Comparison of ENCODE assay signal across 8 mouse cellular contexts in genomic region chr9:65178336-65179213, GRCm38 (mm10). TPM values are rescaled to one million over a fixed set of nuclear protein-coding genes. Genes with fewer than 3 reads are reported as not detected.
A peak's percentile ranks its signal among the peaks of the same experiment; 100 is the strongest.
DNase-seq lines count a peak whose midpoint lies in the region; ATAC-seq and TF ChIP-seq lines count a peak whose summit lies in the region.

No protein-coding gene starts in this region.

- H3K4me1 ChIP-seq in ES-E14 (ENCODE audit: control insufficient read depth in 2 of 2, insufficient read depth in 2 of 2, low read length in 2 of 2, poor library complexity in 1 of 2) = peaks cover 5 to 55% of the 10 kb centered on the region in 2 experiments
- peaks cover 63% of the 10 kb centered on the region for H3K4me1 ChIP-seq in forebrain, embryonic 15.5 days
- no peaks in the 10 kb centered on the region for H3K4me1 ChIP-seq in intestine, postnatal 0 days (replicated peaks; ENCODE audit: control insufficient read depth, insufficient read depth, low read length)
- H3K4me1 ChIP-seq in neural tube, embryonic 13.5 days (replicated peaks) = peaks cover 77% of the 10 kb centered on the region

- H3K9me3 ChIP-seq in ES-E14 (ENCODE audit: control insufficient read depth, insufficient read depth, low read depth, low read length) = no peaks in the 10 kb centered on the region
- H3K9me3 ChIP-seq in forebrain, embryonic 15.5 days = no peaks in the 10 kb centered on the region
- H3K9me3 ChIP-seq in intestine, postnatal 0 days (ENCODE audit: control insufficient read depth) = no peaks in the 10 kb centered on the region
- H3K9me3 ChIP-seq in neural tube, embryonic 13.5 days = no peaks in the 10 kb centered on the region

- H3K27me3 ChIP-seq in forebrain, embryonic 15.5 days = no peaks in the 10 kb centered on the region
- peaks cover 4% of the 10 kb centered on the region; the same call in 1 of the 2 replicates for H3K27me3 ChIP-seq in intestine, postnatal 0 days (replicated peaks; ENCODE audit: control insufficient read depth, insufficient read depth, low read length)
- H3K27me3 ChIP-seq in neural tube, embryonic 13.5 days = no peaks in the 10 kb centered on the region

- H3K27ac ChIP-seq in ES-E14 (ENCODE audit: insufficient read depth, low read depth, low read length, poor library complexity, severe bottlenecking) = peak overlapping the region; percentile 43; the same call in 1 of the 2 replicates
- peak overlapping the region; percentile 93 for H3K27ac ChIP-seq in forebrain, embryonic 15.5 days (replicated peaks)
- H3K27ac ChIP-seq in intestine, postnatal 0 days (ENCODE audit: low read depth, low read length) = no peak overlapping the region
- peak overlapping the region; percentile 94 for H3K27ac ChIP-seq in neural tube, embryonic 13.5 days (replicated peaks)

- 4% methylated on average over 22 of the region's 22 CpGs for WGBS in forebrain, embryonic 15.5 days
- 27% methylated on average over 22 of the region's 22 CpGs for WGBS in intestine, postnatal 0 days
- 4% methylated on average over 22 of the region's 22 CpGs for WGBS in neural tube, embryonic 13.5 days

- H3K4me3 ChIP-seq in ES-E14 (ENCODE audit: insufficient read depth in 1 of 2, low read depth in 1 of 2, low read length in 2 of 2, poor library complexity in 1 of 2, severe bottlenecking in 1 of 2) = peak overlapping the region; percentile 41 to 57
- no peak overlapping the region for H3K4me3 ChIP-seq in forebrain, embryonic 15.5 days
- H3K4me3 ChIP-seq in intestine, postnatal 0 days (ENCODE audit: low read depth, low read length) = no peak overlapping the region
- H3K4me3 ChIP-seq in neural tube, embryonic 13.5 days = no peak overlapping the region

- peak overlapping the region; percentile 23 for H3K4me2 ChIP-seq in forebrain, embryonic 15.5 days (replicated peaks)
- peak overlapping the region; percentile 30; the same call in 1 of the 2 replicates for H3K4me2 ChIP-seq in intestine, postnatal 0 days (replicated peaks; ENCODE audit: low read depth)
- peak overlapping the region; percentile 34 for H3K4me2 ChIP-seq in neural tube, embryonic 13.5 days

- in situ Hi-C loops in ES-E14 (cut with MboI; ENCODE audit: low sequenced_read_pairs in 2 of 2, unreplicated experiment in 2 of 2) = no loop called here

- DNase-seq in cerebellum, postnatal 25 days = peak; percentile 45 to 52
- DNase-seq in cerebellum, adult 11-12 months = no peak
- DNase-seq in ES-E14 (ENCODE audit: low read depth, low spot score) = peak; percentile 78
- DNase-seq in thymus, postnatal 10 days (ENCODE audit: low spot score in 2 of 2) = no peak
- no peak for DNase-seq in cerebellum, adult 11 months

- peak; percentile 70 for ATAC-seq in forebrain, embryonic 15.5 days (replicated peaks)
- ATAC-seq in intestine, postnatal 0 days = no peak
- peak; percentile 62 for ATAC-seq in neural tube, embryonic 13.5 days (ENCODE audit: low read depth)

- H3K36me3 ChIP-seq in ES-E14 (ENCODE audit: control insufficient read depth, insufficient read depth, low read length, poor library complexity, severe bottlenecking) = no peaks in the 10 kb centered on the region; the same call in 1 of the 2 replicates
- H3K36me3 ChIP-seq in forebrain, embryonic 15.5 days = peaks cover 8% of the 10 kb centered on the region
- H3K36me3 ChIP-seq in intestine, postnatal 0 days (ENCODE audit: control insufficient read depth, insufficient read depth) = no peaks in the 10 kb centered on the region
- peaks cover 29% of the 10 kb centered on the region for H3K36me3 ChIP-seq in neural tube, embryonic 13.5 days

- peak overlapping the region; percentile 6 for H3K9ac ChIP-seq in ES-E14 (ENCODE audit: insufficient read depth, low read depth, low read length, poor library complexity, severe bottlenecking)
- no peak overlapping the region for H3K9ac ChIP-seq in forebrain, embryonic 15.5 days (replicated peaks)
- no peak overlapping the region for H3K9ac ChIP-seq in intestine, postnatal 0 days (ENCODE audit: low read depth, low read length)
- peak overlapping the region; percentile 59 for H3K9ac ChIP-seq in neural tube, embryonic 13.5 days

- no peak for TF ChIP-seq CTCF in intestine, postnatal 0 days (IDR thresholded peaks at IDR 0.05; ENCODE audit: low read depth)

TF ChIP-seq in ES-E14, 5 proteins besides CTCF, POLR2A, EP300 and RAD21:
- TF ChIP-seq MAFK (IDR thresholded peaks at IDR 0.05; ENCODE audit: insufficient read depth, low read depth, low read length) = no peak
- TF ChIP-seq ZNF384 (IDR thresholded peaks at IDR 0.05; ENCODE audit: low read depth, low read length) = no peak
- TF ChIP-seq CHD2 (IDR thresholded peaks at IDR 0.05; ENCODE audit: low read depth, low read length) = no peak
- no peak for TF ChIP-seq ZC3H11A (IDR thresholded peaks at IDR 0.05; ENCODE audit: borderline replicate concordance, low read depth, low read length)
- no peak for TF ChIP-seq HCFC1 (IDR thresholded peaks at IDR 0.05; ENCODE audit: borderline replicate concordance, insufficient read depth, low read length)
TF ChIP-seq in ES-E14: peak in this region for 0.

RNA-seq across cellular contexts. Expression of gene Parp16, which starts 16.6 kb away (rescaled TPM):
- 4.9 TPM in 2 replicates for total RNA-seq in ES-E14 (2012; rRNA removed)
- 4.9 and 5.1 TPM in 2 replicates for polyA plus RNA-seq in forebrain, embryonic 15.5 days (2015; fragmentation: Nextera tagmentation; extraction: Ambion mirVana)
- 9.9 and 10.5 TPM in 2 replicates for polyA plus RNA-seq in intestine, postnatal 0 days (2015; fragmentation: Nextera tagmentation; extraction: Ambion mirVana)
- 5.4 and 6.8 TPM in 2 replicates for polyA plus RNA-seq in neural tube, embryonic 13.5 days (2015; fragmentation: Nextera tagmentation; extraction: Ambion mirVana)

RNA-seq across cellular contexts. Expression of gene Igdcc3, which starts 37.6 kb away (rescaled TPM):
- 6.0 and 6.1 TPM in 2 replicates for total RNA-seq in ES-E14 (2012; rRNA removed)
- polyA plus RNA-seq in forebrain, embryonic 15.5 days (2015; fragmentation: Nextera tagmentation; extraction: Ambion mirVana) = 9.6 and 9.8 TPM in 2 replicates
- 0.22 TPM in 2 replicates for polyA plus RNA-seq in intestine, postnatal 0 days (2015; fragmentation: Nextera tagmentation; extraction: Ambion mirVana)
- 12.3 and 12.9 TPM in 2 replicates for polyA plus RNA-seq in neural tube, embryonic 13.5 days (2015; fragmentation: Nextera tagmentation; extraction: Ambion mirVana)

Comparison
In these comparisons a context has a peak if more than half of its experiments do, and no peak if none do; other contexts are left out.
1. DNase-seq: peak in cerebellum, postnatal 25 days (2 of 2) and ES-E14 (single experiment); none in cerebellum, adult 11-12 months (single experiment), thymus, postnatal 10 days (0 of 2) and cerebellum, adult 11 months (single experiment).
2. H3K4me3 ChIP-seq: peak in ES-E14 (2 of 2); none in forebrain, embryonic 15.5 days (single experiment), intestine, postnatal 0 days (single experiment) and neural tube, embryonic 13.5 days (single experiment).
3. H3K9ac ChIP-seq: peak in ES-E14 (single experiment) and neural tube, embryonic 13.5 days (single experiment); none in forebrain, embryonic 15.5 days (single experiment) and intestine, postnatal 0 days (single experiment).
4. Peak in every context shown above with its lines, with median percentiles within 50 percentile points of each other: H3K4me2 ChIP-seq.